Mouse (Mus musculus) layer of hippocampus, adult 8-10 months (tissue): Measurements from ENCODE around the gene Gzme. TPM values are rescaled to one million over a fixed set of nuclear protein-coding genes. Genes with fewer than 3 reads are reported as not detected.

ENCODE experiments used
- microRNA-seq, 2 experiments: library from miRNA; unstranded; fragments of <30 nt; microRNA quantifications; one replicate each; pipeline ENCODE4 v1.2.0; 2022
- total RNA-seq, 4 experiments: library from RNA; stranded (reverse); gene quantifications; 2 replicates each; pipeline ENCODE4 v1.2.4; 2022

Gene Gzme
- total RNA-seq, 4 experiments from 2014 or later = not detected

Small RNA genes lying within 50 kb of the gene (microRNA-seq; reads per million reads assigned to microRNA genes)
- gene Mir6949 = 0 reads per million in 2 experiments

Other genes starting within 250 kb of the Gzme start
- under 1 TPM; 0.20 to 0.43 (median 0.33) TPM for gene Cbln3, start 236.2 kb downstream of the Gzme start, total RNA-seq
- gene Khnyn, start 235.7 kb downstream of the Gzme start, total RNA-seq = 10 to 100 TPM; 13.4 to 14.0 (median 13.7) TPM
- 10 to 100 TPM; 66.0 to 86.3 (median 78.8) TPM for gene Sdr39u1, start 220.3 kb downstream of the Gzme start, total RNA-seq
- under 1 TPM in 1 of 4 experiments, not detected in 3; 0.39 TPM for gene Cma1, start 175.9 kb downstream of the Gzme start, total RNA-seq
- not detected for gene Cma2, start 169.6 kb downstream of the Gzme start, total RNA-seq
- gene Mcpt1, start 102.7 kb downstream of the Gzme start, total RNA-seq = not detected
- not detected for gene Mcpt9, start 90.1 kb downstream of the Gzme start, total RNA-seq
- gene Mcpt2, start 78.6 kb downstream of the Gzme start, total RNA-seq = not detected
- under 1 TPM in 2 of 4 experiments, not detected in 2; 0.57 to 0.58 TPM for gene Mcpt4, start 58.3 kb downstream of the Gzme start, total RNA-seq
- gene Mcpt8, start 35.4 kb downstream of the Gzme start, total RNA-seq = not detected
- gene Ctsg, start 18.1 kb downstream of the Gzme start, total RNA-seq = not detected
- not detected for gene Gzmd, start 12.0 kb upstream of the Gzme start, total RNA-seq
- gene Gzmg, start 39.0 kb upstream of the Gzme start, total RNA-seq = not detected
- not detected for gene Gzmn, start 54.0 kb upstream of the Gzme start, total RNA-seq
- gene Gzmf, start 90.8 kb upstream of the Gzme start, total RNA-seq = not detected
- gene Gzmc, start 114.0 kb upstream of the Gzme start, total RNA-seq = not detected
- not detected for gene Gzmb, start 141.6 kb upstream of the Gzme start, total RNA-seq
- gene Atp12a, start 244.4 kb upstream of the Gzme start, total RNA-seq = not detected